Mouse (Mus musculus): ENCODE data around the gene Atp6v0e.

DNA sequence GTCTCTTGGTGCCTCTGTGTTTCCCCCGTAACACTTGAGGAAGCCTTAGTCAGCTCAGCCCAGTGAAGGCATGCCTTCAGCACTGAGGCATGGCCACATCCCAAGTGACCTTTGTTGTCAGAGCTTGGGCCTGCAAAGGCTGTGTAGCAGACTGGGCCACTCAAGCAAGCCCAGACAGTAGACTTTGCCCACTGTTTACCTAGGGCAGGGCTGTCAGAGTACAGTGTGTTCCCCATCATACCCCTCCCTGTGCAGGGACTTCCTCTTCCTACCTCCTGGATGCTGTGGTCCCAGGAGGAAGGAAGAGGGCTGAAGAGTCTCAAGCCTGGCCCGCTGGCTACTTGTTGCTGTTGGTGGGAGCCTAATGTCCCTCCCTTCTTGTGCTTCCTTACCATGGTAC is 46.3 kb upstream of the Atp6v0e start:
- no peak for TF ChIP-seq CTCF (IDR thresholded peaks at IDR 0.05; ENCODE audit: extremely low read depth, insufficient read depth, low read length)
- TF ChIP-seq POLR2A (IDR thresholded peaks at IDR 0.05; ENCODE audit: extremely low read depth, insufficient read depth, low read length), result no peak
